Mouse (Mus musculus) large intestine, adult 2 months (tissue): ENCODE measurements around the gene Olfr630. TPM values are rescaled to one million over a fixed set of nuclear protein-coding genes. Genes with fewer than 3 reads are reported as not detected.
"Not testable (repeated sequence)": the region's sequence is repeated elsewhere in the genome, so short reads cannot be mapped to it uniquely, and the experiment has no call there.

Experiments used
- DNase-seq: peaks from one replicate; pipeline ENCODE4 v3.0.0-alpha.2; 2012; ENCODE audit warnings: low read depth, low spot score
- WGBS: fragments of 180-500 bp; shearing (Covaris S2); methylation state at CpG from one replicate; pipeline ENCODE4 v1.1.7; 2018; 5-methylcytosine and 5-hydroxymethylcytosine counted together
- polyA plus RNA-seq: library from polyadenylated mRNA; depleted of rRNA; stranded (reverse); fragments of >200 nt; gene quantifications from 2 replicates; pipeline ENCODE4 v1.2.3, GENCODE M21; 2012; rRNA removed

The Olfr630 gene
- not detected in 2 replicates for polyA plus RNA-seq

- 37% methylated on average over 2 of the region's 2 CpGs for WGBS
Observed at GRCm38 (mm10) chr7:103757233-103757632, at the start of gene Olfr630. Gene Olfr630, minus strand, starts transcription at chr7:103757333.

GRCm38 (mm10) chr7:103806856-103807255, 49.7 kb upstream of the Olfr630 start:
- DNase-seq, result peak; percentile 4

More at GRCm38 (mm10) chr7:103757233-103757632, at the start of gene Olfr630:
- DNase-seq, result no peak

DNA sequence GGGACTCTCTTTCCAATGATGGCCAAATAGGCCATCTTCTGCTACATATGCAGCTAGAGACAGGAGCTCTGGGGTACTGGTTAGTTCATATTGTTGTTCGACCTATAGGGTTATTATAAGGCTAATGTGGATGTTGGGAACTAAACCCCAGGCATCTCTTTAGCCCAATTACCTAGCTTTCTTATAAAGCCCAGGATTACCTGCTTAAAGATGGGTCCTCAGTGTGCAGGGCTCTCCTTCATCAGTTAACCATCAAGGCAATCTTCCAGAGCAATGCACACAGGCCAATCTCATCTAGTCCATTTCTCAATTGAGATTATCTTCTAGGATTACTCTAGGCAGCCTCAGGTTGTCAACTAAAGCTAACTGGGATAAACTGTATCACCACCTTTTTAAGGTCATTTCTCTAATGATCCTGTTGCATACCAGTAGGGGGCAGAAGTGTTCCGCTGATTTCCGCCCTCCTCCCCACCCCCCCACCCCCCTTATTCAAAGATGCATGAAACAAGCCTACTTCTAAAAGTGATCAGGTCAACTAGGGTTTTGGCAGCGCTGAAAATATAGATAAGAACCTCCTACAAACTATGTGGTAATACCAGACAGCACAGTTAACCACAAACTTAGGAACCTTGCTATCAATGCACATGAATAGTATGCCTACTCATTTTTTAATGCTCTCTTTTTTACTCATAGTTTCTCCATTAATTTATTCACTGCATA, 35.7 kb upstream of the Olfr630 start:
- 19% methylated on average over 4 of the region's 4 CpGs for WGBS
- no peak for DNase-seq

More at GRCm38 (mm10) chr7:103806856-103807255, 49.7 kb upstream of the Olfr630 start:
- 36% methylated on average over 1 of the region's 1 CpGs for WGBS

DNA sequence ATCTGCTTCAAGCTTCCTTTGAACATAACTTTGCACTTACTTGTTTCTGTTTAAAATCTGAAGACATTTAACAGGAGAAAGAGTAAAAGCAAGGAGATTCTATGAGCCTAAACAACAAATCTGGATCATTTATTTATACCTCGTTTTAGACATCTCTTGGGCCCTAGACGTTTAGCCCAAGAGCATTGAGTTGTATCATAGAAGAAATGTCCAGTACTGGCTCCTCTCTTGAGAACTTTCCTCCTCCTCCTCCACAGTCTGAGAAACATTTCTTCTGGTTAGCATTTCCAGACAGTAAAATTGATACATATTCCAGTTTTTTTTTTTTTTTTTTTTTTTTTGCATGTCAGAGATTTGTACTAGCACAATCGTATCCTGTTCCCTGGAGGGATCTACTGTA, 34.6 kb upstream of the Olfr630 start, which contains the start of gene Olfr67:
Gene Olfr67 (minus strand): TSS at position 101 of the 400 bp plus-strand sequence.
- no peak for DNase-seq
- WGBS, result 73% methylated on average over 3 of the region's 3 CpGs

GRCm38 (mm10) chr7:103779598-103779997, 22.5 kb upstream of the Olfr630 start, which contains the start of gene Olfr68:
Gene Olfr68, minus strand, starts transcription at chr7:103779698.
- WGBS, result 73% methylated on average over 3 of the region's 3 CpGs
- DNase-seq, result no peak

DNA sequence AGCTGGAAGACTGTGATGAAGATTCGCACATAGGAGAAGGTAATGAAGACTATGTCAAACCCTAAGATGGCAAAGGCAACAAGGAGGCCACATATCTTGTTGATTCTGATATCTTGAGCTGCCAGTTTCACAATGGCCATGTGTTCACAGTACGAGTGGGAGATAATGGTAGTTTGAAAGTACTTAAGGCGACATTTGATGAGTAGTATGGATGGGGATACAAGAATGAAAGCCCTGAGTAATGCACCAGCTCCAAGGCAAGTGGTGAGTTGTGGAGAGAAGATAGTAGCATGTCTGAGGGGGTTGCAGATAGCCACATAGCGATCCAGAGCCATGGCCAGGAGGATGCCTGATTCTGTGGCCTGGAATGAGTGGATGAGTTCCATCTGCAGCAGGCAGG, 20.5 kb upstream of the Olfr630 start:
- DNase-seq, result not testable (repeated sequence)
- WGBS, result 80% methylated on average over 4 of the region's 4 CpGs

GRCm38 (mm10) chr7:103771494-103771893, 14.4 kb upstream of the Olfr630 start, which contains the start of gene Olfr69:
Gene Olfr69, minus strand, starts transcription at chr7:103771594.
- 55% methylated on average over 2 of the region's 2 CpGs for WGBS

GRCm38 (mm10) chr7:103767687-103768086, 10.6 kb upstream of the Olfr630 start:
- WGBS, result 81% methylated on average over 6 of the region's 6 CpGs
- not testable (repeated sequence) for DNase-seq

More at GRCm38 (mm10) chr7:103771494-103771893, 14.4 kb upstream of the Olfr630 start, which contains the start of gene Olfr69:
- no peak for DNase-seq

DNA sequence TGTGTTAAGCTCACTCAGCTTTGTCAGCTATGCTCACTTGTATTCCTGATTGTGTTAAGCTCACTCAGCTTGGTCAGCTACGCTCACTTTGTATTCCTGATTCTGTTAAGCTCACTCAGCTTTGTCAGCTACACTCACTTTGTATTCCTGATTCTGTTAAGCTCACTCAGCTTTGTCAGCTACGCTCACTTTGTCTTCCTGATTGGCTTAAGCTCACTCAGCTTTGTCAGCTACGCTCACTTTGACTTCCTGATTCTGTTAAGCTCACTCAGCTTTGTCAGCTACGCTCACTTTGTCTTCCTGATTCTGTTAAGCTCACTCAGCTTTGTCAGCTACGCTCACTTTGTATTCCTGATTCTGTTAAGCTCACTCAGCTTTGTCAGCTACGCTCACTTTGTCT, 5.1 kb upstream of the Olfr630 start:
- WGBS, result 79% methylated on average over 6 of the region's 6 CpGs
- DNase-seq, result not testable (repeated sequence)

- WGBS, result 66% methylated on average over 2 of the region's 2 CpGs
- DNase-seq, result no peak
Observed at GRCm38 (mm10) chr7:103744843-103745242, 12.3 kb downstream of the Olfr630 start, which contains the start of gene Olfr629. Gene Olfr629, minus strand, starts transcription at chr7:103744943.

GRCm38 (mm10) chr7:103730074-103730473, 27.1 kb downstream of the Olfr630 start, which contains the start of gene Olfr628:
Gene Olfr628, plus strand, starts transcription at chr7:103730374.
- 80% methylated on average over 1 of the region's 1 CpGs for WGBS
- no peak for DNase-seq

DNA sequence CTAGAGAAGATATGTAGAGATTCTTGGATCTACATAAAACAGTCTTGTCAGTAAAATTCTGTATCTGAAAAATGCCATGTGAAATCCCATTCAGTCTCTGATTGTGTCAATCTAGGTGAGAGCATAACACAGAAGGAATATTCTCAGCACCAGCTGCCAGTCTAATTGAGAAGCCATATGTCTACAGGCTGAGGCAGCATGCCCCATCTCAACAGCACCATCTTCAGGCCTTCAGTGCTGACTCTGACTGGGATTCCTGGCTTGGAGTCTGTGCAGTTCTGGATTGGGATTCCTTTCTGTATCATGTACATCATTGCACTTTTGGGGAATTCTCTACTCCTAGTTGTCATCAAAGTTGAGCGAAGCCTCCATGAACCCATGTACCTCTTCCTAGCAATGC, 40.7 kb downstream of the Olfr630 start:
- WGBS, result 90% methylated on average over 1 of the region's 1 CpGs
- not testable (repeated sequence) for DNase-seq

DNA sequence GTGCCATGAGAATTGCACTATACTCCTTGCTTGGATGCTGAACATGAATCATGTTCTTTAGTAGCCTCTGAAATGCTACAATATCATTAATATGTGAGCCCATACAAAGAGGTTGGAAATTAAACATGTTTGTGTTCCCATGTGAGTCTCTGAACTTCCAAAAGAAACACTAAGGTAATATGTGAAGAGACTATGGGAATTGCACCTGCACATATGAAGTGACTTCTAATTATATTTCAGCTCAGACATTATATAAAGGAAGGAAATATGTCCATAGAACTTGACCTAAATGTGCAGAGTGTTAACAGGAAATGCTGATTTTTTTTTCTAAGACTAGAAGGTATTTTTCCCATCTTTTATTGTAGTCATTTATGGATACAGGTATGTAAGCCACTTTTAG, 42.8 kb downstream of the Olfr630 start, which contains the start of gene Olfr243:
Gene Olfr243 (plus strand): TSS at position 301 of the 400 bp plus-strand sequence.
- DNase-seq, result no peak

DNA sequence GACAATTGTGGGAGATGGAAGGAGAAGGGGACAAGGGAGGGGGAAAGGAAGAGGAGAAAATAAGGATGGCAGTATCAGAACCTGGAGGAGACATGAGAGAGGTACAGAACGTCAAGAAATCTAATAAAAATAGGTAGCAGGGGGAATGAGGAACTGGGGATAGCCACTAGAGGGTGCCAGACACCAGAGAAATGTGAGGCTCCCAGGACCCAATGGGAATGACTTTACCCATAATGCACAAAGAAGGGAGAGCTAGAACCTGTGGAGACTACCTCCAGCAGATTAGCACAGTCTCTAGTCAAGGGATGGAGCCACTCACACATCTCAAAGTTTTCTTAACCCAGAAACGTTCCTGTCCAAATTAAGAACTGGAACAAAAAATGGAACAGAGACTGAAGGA, 45.1 kb downstream of the Olfr630 start:
- DNase-seq, result no peak
- 30% methylated on average over 2 of the region's 2 CpGs for WGBS

Other genes starting within 250 kb of the Olfr630 start
- not detected in 2 replicates for gene Olfr610, start 245.2 kb downstream of the Olfr630 start, polyA plus RNA-seq
- not detected in 2 replicates for gene Olfr611, start 236.5 kb downstream of the Olfr630 start, polyA plus RNA-seq
- not detected in 2 replicates for gene Olfr612, start 214.6 kb downstream of the Olfr630 start, polyA plus RNA-seq
- gene Olfr613, start 209.3 kb downstream of the Olfr630 start, polyA plus RNA-seq, result not detected in 2 replicates
- gene Olfr615, start 201.3 kb downstream of the Olfr630 start, polyA plus RNA-seq, result not detected in 2 replicates
- not detected in 2 replicates for gene Olfr616, start 188.2 kb downstream of the Olfr630 start, polyA plus RNA-seq
- not detected in 2 replicates for gene Olfr617, start 184.3 kb downstream of the Olfr630 start, polyA plus RNA-seq
- not detected in 2 replicates for gene Olfr618, start 167.2 kb downstream of the Olfr630 start, polyA plus RNA-seq
- gene Olfr619, start 156.8 kb downstream of the Olfr630 start, polyA plus RNA-seq, result not detected in 2 replicates
- not detected in 2 replicates for gene Olfr620, start 144.8 kb downstream of the Olfr630 start, polyA plus RNA-seq
- not detected in 2 replicates for gene Olfr622, start 114.6 kb downstream of the Olfr630 start, polyA plus RNA-seq
- not detected in 2 replicates for gene Olfr623, start 93.6 kb downstream of the Olfr630 start, polyA plus RNA-seq
- gene Olfr624, start 86.1 kb downstream of the Olfr630 start, polyA plus RNA-seq, result not detected in 2 replicates
- not detected in 2 replicates for gene Olfr625-ps1, start 74.6 kb downstream of the Olfr630 start, polyA plus RNA-seq
- gene Olfr243, start 42.7 kb downstream of the Olfr630 start, polyA plus RNA-seq, result not detected in 2 replicates
- not detected in 2 replicates for gene Olfr628, start 27.0 kb downstream of the Olfr630 start, polyA plus RNA-seq
- gene Olfr629, start 12.4 kb downstream of the Olfr630 start, polyA plus RNA-seq, result not detected in 2 replicates
- gene Olfr69, start 14.3 kb upstream of the Olfr630 start, polyA plus RNA-seq, result not detected in 2 replicates
- not detected in 2 replicates for gene Olfr68, start 22.4 kb upstream of the Olfr630 start, polyA plus RNA-seq
- not detected in 2 replicates for gene Olfr67, start 34.5 kb upstream of the Olfr630 start, polyA plus RNA-seq
- gene Hbb-bt, start 56.7 kb upstream of the Olfr630 start, polyA plus RNA-seq, result 7.5 and 9.3 TPM in 2 replicates
- 97.3 and 114 TPM in 2 replicates for gene Hbb-bs, start 70.8 kb upstream of the Olfr630 start, polyA plus RNA-seq
- not detected in 2 replicates for gene Hbb-bh2, start 83.2 kb upstream of the Olfr630 start, polyA plus RNA-seq
- not detected in 2 replicates for gene Hbb-bh1, start 85.8 kb upstream of the Olfr630 start, polyA plus RNA-seq
- not detected in 2 replicates for gene Hbb-y, start 95.9 kb upstream of the Olfr630 start, polyA plus RNA-seq
- not detected in 2 replicates for gene Olfr66, start 128.9 kb upstream of the Olfr630 start, polyA plus RNA-seq
- gene Olfr64, start 137.2 kb upstream of the Olfr630 start, polyA plus RNA-seq, result not detected in 2 replicates
- gene Olfr65, start 146.2 kb upstream of the Olfr630 start, polyA plus RNA-seq, result not detected in 2 replicates
- not detected in 2 replicates for gene Olfr631, start 171.5 kb upstream of the Olfr630 start, polyA plus RNA-seq
- not detected in 2 replicates for gene Olfr632, start 177.0 kb upstream of the Olfr630 start, polyA plus RNA-seq
- not detected in 2 replicates for gene Olfr633, start 187.1 kb upstream of the Olfr630 start, polyA plus RNA-seq
- not detected in 2 replicates for gene Olfr635, start 213.8 kb upstream of the Olfr630 start, polyA plus RNA-seq
- not detected in 2 replicates for gene Olfr638, start 241.4 kb upstream of the Olfr630 start, polyA plus RNA-seq